Mouse (Mus musculus): ENCODE data around the gene Ino80d.

GRCm38 (mm10) chr1:63058361-63058760 lies 56.1 kb downstream of the Ino80d start:
- TF ChIP-seq EP300 (IDR thresholded peaks at IDR 0.05; ENCODE audit: low read depth): no peak
- TF ChIP-seq CTCF (IDR thresholded peaks at IDR 0.05; ENCODE audit: low read depth): no peak

All from heart, postnatal 0 days (tissue).